Mouse (Mus musculus): ENCODE measurements around the gene Plekhf1.

The Plekhf1 gene

GRCm38 (mm10) chr7:38227900-38228298 lies at the start of gene Plekhf1:
Gene Plekhf1 (minus strand): TSS chr7:38228016.
- DNase-seq (ENCODE audit: low spot score in 2 of 2): peak; percentile 93 to 94

GRCm38 (mm10) chr7:38272551-38272950 lies 44.7 kb upstream of the Plekhf1 start:
- DNase-seq (ENCODE audit: low spot score in 2 of 2): no peak

GRCm38 (mm10) chr7:38271859-38272258 lies 44.0 kb upstream of the Plekhf1 start:
- no peak for DNase-seq (ENCODE audit: low spot score in 2 of 2)

- no peak for DNase-seq (ENCODE audit: low spot score in 2 of 2)
Observed at GRCm38 (mm10) chr7:38271511-38271811, 43.6 kb upstream of the Plekhf1 start.

- peak; percentile 83 to 86 for DNase-seq (ENCODE audit: low spot score in 2 of 2)
Observed at GRCm38 (mm10) chr7:38270703-38271510, 43.1 kb upstream of the Plekhf1 start, which contains the start of gene Pop4. Gene Pop4 (minus strand): TSS chr7:38271423.

GRCm38 (mm10) chr7:38267006-38267680 lies 39.3 kb upstream of the Plekhf1 start:
- DNase-seq (ENCODE audit: low spot score in 2 of 2): peak in 1 of 2 experiments; percentile 25

- no peak for DNase-seq (ENCODE audit: low spot score in 2 of 2)
Observed at GRCm38 (mm10) chr7:38262406-38262805, 34.6 kb upstream of the Plekhf1 start.

- no peak for DNase-seq (ENCODE audit: low spot score in 2 of 2)
Observed at GRCm38 (mm10) chr7:38259631-38260030, 31.8 kb upstream of the Plekhf1 start.

GRCm38 (mm10) chr7:38253441-38253840 lies 25.6 kb upstream of the Plekhf1 start:
- DNase-seq (ENCODE audit: low spot score in 2 of 2): no peak

GRCm38 (mm10) chr7:38251494-38252216 lies 23.8 kb upstream of the Plekhf1 start:
- no peak for DNase-seq (ENCODE audit: low spot score in 2 of 2)

- no peak for DNase-seq (ENCODE audit: low spot score in 2 of 2)
Observed at GRCm38 (mm10) chr7:38242417-38242816, 14.6 kb upstream of the Plekhf1 start.

- no peak for DNase-seq (ENCODE audit: low spot score in 2 of 2)
Observed at GRCm38 (mm10) chr7:38237140-38237539, 9.3 kb upstream of the Plekhf1 start.

- DNase-seq (ENCODE audit: low spot score in 2 of 2): no peak
Observed at GRCm38 (mm10) chr7:38236400-38237105, 8.7 kb upstream of the Plekhf1 start.

GRCm38 (mm10) chr7:38230285-38230684 lies 2.5 kb upstream of the Plekhf1 start:
- DNase-seq (ENCODE audit: low spot score in 2 of 2): peak in 1 of 2 experiments; percentile 64

GRCm38 (mm10) chr7:38228329-38228728 lies 513 bp upstream of the Plekhf1 start:
- no peak for DNase-seq (ENCODE audit: low spot score in 2 of 2)

GRCm38 (mm10) chr7:38227181-38227899 lies 476 bp downstream of the Plekhf1 start:
- DNase-seq (ENCODE audit: low spot score in 2 of 2): peak; percentile 63 to 86

- DNase-seq (ENCODE audit: low spot score in 2 of 2): peak in 1 of 2 experiments; percentile 48
Observed at GRCm38 (mm10) chr7:38226226-38226625, 1.6 kb downstream of the Plekhf1 start.

- DNase-seq (ENCODE audit: low spot score in 2 of 2): no peak
Observed at GRCm38 (mm10) chr7:38224577-38225369, 3.0 kb downstream of the Plekhf1 start.

- no peak for DNase-seq (ENCODE audit: low spot score in 2 of 2)
Observed at GRCm38 (mm10) chr7:38220866-38221265, 7.0 kb downstream of the Plekhf1 start.

- no peak for DNase-seq (ENCODE audit: low spot score in 2 of 2)
Observed at GRCm38 (mm10) chr7:38219526-38219925, 8.3 kb downstream of the Plekhf1 start.

Measured in urinary bladder, adult 18-20 months (tissue).